Mouse (Mus musculus) spleen, adult 2 months (tissue): ENCODE results near the gene Esf1.

Experiments used
- CTCF ChIP-seq: fragments of 200-500 bp; IDR thresholded peaks from 2 replicates; pipeline ENCODE4 v1.5.1; 2011; ENCODE audit warnings: mild to moderate bottlenecking, inconsistent platforms; ENCODE audit not compliant: insufficient read depth, insufficient read length, insufficient replicate concordance; ENCODE audit errors: extremely low read depth
- POLR2A ChIP-seq: fragments of 200-500 bp; IDR thresholded peaks from 2 replicates; pipeline ENCODE4 v1.6.1; 2011; ENCODE audit warnings: low read depth, low read length, inconsistent platforms

GRCm38 (mm10) chr2:140099971-140100370 is 70.4 kb downstream of the Esf1 start:
- no peak for TF ChIP-seq CTCF
- TF ChIP-seq POLR2A = no peak
